Mouse (Mus musculus) thymus, postnatal 10 days (tissue): ENCODE measurements around the gene Vrk2.

ENCODE experiments used
- DNase-seq, 2 experiments: peaks; one replicate each; pipeline ENCODE4 v3.0.0; 2021; ENCODE audit warnings: low spot score in 2 of 2

The Vrk2 gene

GRCm38 (mm10) chr11:26551551-26551950, 42.2 kb downstream of the Vrk2 start:
- DNase-seq: no peak

DNA sequence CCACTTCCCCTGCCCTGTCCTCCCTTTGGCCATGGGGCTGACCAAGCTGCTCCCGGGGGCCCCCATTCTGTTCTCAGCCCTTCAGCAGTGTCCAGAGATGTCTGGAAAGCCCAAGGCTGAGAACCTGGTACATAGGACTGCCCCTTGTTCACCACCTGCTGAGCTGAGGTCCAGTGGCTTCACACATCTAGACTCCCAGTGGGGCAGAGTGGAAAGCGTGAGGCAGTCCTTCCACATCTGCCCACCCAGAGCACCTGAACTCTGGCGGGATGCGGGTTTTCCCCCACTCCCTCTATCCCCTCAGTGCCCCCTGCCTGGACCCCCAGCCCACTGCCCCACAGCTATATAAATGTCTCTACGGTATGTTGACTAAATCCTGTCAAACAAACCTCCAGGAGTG, 56.0 kb downstream of the Vrk2 start:
- no peak for DNase-seq

DNA sequence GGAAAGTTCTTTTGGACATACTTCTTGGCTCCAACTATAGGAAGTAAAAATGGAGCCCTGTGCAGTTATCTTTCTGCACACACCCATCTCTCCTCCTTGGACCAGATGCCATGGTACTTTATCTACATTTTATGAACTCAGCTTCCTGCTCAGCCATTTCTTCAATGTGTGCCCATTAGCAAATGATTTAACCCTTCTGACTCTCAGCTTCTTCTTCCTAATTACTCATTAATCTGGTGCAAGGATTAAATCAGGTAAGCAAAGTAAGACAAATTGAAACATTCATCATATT, 60.0 kb downstream of the Vrk2 start:
- no peak for DNase-seq

GRCm38 (mm10) chr11:26532994-26533827, 60.6 kb downstream of the Vrk2 start:
- no peak for DNase-seq

DNA sequence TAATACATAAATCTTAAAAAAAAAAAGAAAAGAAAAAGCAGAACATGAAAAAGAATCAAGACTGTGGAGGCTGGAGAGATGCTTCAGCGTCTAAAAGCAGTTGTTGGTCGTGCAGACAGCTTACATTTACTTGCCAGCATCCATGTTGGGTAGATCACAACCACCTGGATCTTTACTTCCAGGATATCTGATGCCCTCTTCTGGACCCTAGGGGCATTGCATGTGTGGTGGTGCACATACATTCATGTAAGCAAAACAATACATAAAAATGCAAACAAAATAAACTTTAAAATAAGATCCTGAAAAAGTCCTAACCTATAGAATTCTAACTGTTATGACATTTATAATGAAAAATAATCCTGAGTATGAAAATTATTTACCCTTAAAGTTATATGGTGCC, 66.9 kb downstream of the Vrk2 start:
- no peak for DNase-seq

DNA sequence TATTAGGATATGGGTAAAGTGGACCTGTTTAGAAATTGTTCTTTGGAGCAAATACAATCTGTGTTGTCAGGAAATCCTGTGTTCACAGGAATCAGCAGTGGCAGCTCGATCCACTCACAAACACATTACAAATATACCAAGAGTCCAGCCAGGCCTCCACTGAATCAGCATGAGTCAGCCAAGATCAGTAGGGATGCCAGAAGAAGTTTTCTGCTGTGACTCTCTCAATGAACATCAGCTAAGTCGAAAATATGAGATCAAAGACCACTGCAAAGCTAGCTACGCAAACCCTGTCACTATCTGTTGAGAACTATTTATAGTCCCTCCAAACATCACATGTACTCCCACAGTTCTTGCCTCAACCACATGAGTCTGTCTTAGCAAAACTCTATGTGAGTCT, 74.8 kb downstream of the Vrk2 start:
- no peak for DNase-seq

DNA sequence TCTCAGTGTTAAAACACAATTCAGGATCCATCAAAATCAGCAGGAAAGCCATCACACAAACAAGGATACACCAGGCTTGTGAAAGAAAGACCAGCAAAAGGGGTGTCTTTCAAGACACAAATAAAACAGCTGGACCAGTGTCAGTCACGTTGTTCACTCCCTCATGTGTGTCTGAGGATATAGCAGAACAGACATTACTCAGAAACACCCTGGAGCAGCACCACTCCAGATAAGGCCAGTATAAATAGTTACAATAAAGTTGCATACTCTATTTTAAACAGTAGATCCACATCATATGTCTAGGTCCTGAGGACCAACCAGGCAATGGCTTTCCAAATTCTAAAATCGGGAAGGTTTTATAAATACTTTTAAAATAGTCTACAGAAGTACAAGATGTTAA, 77.7 kb downstream of the Vrk2 start:
- no peak for DNase-seq

GRCm38 (mm10) chr11:26513683-26514082, 80.1 kb downstream of the Vrk2 start:
- DNase-seq: no peak

- DNase-seq: no peak
Measured at GRCm38 (mm10) chr11:26495951-26496350, 97.8 kb downstream of the Vrk2 start.

- DNase-seq: no peak
Measured at GRCm38 (mm10) chr11:26489761-26490466, 103.9 kb downstream of the Vrk2 start.

DNA sequence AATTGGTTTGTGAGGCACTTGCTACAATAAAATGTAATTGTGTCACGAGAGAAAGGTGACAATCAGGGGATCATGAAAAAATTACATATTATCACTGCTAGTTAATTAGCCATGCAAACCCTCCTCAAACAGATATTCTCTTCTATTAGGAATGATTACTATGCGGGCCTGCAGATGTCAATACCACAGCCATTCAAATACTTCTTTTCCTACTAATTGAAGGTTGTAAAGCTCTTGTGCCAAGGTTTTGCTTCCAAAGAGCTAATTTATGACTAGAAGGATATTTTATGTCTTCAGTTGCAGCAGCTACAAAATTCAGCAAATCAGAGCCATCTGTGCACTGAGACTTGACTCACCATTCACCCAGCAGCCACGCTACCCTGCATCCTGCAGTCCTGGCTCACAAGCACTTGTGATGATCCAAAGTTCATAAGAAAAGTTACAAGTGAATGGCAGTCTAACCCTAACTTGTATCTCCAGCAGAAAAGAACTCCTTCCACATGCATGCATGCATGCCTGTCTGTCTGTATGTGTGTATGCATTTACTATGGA, 112.0 kb downstream of the Vrk2 start:
- DNase-seq: no peak

DNA sequence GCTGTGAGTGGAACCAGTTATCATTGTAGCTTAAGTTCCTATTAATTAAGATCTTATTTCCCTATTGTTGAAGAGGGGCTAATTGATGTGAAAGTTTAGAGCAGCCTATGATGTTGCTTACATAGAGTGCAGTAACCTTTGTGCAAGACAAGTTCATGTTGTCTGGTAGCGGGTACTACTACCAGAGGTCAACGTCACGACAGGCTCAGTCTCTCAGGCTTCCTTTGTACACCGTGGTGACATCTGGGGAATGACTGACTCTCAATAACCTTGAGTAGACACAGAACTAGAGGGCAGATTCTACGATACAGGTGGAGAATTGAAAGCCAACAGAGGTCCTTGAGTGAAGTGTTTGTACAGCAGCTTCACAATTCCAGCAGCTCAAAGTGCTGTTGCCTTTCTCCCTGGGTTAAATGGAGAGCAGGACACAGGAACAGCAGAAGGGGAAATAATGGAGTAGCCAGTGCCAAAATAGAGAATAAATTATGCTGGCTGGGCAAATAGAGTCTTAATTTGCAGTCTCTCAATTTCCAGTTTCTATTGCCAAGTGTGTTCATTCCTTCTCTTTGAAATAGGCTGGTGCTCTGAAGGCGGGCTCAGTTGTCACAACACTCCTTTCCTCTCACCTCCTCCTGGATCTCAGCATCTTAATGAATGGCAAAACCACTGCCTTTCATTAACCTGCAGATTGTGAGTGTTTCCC, 116.6 kb downstream of the Vrk2 start:
- no peak for DNase-seq

GRCm38 (mm10) chr11:26454081-26454480, 139.7 kb downstream of the Vrk2 start:
- no peak for DNase-seq

GRCm38 (mm10) chr11:26452693-26453092, 141.1 kb downstream of the Vrk2 start:
- DNase-seq: no peak

GRCm38 (mm10) chr11:26451228-26451627, 142.6 kb downstream of the Vrk2 start:
- DNase-seq: no peak

DNA sequence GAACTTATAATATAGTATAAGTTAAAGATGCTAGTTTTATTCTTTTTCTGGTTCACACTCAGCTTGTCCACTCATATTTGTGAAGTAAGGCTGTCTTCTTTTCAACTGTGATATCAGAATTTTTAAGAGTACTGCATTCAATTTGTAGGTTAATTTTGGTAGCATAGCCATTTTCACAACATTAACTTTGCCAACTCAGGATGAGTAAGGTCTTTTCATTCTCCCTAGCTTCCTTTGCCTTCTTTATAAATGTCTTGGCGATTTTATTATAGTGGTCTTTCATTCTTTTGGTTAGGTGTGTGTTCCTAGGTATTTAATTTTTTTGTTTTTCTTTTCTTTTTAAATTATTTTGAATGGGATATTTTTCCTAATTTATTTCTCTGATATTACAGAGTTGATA, 143.2 kb downstream of the Vrk2 start:
- no peak for DNase-seq

GRCm38 (mm10) chr11:26449789-26450188, 144.0 kb downstream of the Vrk2 start:
- no peak for DNase-seq

DNA sequence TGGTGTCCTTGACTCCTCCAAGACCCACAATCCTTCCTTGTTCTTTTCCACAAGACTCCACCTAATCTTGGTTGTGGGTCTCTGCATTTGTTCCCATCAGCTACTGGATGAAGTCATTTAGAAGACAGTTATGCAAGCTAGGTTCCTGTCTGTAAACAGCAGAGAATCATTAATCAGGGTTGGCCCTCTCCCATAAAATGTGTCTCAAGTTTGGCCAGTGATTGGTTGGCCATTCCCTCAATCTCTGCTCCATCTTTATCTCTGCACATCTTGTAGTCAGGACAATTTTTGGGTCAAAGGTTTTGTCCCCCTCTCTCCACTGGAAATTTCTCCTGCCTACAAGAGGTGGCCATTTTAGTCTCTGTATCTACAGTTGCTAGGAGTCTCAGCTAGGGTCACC, 149.4 kb downstream of the Vrk2 start:
- DNase-seq: no peak

- DNase-seq: no peak
Measured at GRCm38 (mm10) chr11:26441121-26441520, 152.7 kb downstream of the Vrk2 start.

GRCm38 (mm10) chr11:26437818-26438217, 156.0 kb downstream of the Vrk2 start:
- DNase-seq: peak; percentile 19 to 29

- no peak for DNase-seq
Measured at GRCm38 (mm10) chr11:26434229-26434628, 159.6 kb downstream of the Vrk2 start.

DNA sequence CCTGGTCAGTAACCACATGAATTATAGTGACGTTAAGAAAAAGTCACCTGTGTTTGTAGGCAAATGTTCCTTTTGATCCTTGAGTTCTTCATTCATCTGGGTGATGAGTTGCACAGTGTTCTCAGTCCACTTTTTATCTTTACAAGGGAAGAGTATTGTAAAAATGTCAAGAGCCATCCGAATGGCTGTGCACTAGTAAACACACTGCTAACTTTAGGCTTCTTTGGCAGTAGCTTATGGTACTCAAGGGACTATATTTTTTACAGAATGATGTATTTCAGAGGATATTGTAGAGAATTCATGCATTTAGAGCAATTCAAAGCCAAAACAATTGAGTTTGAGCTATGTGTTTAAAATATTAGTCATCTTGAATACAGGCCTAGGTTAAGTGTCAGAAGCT, 172.3 kb downstream of the Vrk2 start:
- no peak for DNase-seq
